Mouse (Mus musculus) NIH3T3 (cell line): ENCODE results near the gene Qtrt1.
"Not testable (repeated sequence)": the region's sequence is repeated elsewhere in the genome, so short reads cannot be mapped to it uniquely, and the experiment has no call there.

ENCODE experiments used
- DNase-seq: peaks from one replicate; pipeline ENCODE4 v3.0.0-alpha.2; 2012; ENCODE audit warnings: low read depth

The Qtrt1 gene

GRCm38 (mm10) chr9:21451391-21451790 is 39.8 kb downstream of the Qtrt1 start:
- DNase-seq: no peak

- DNase-seq: no peak
Observed at GRCm38 (mm10) chr9:21451870-21452269, 40.2 kb downstream of the Qtrt1 start.

GRCm38 (mm10) chr9:21453003-21453402 is 41.4 kb downstream of the Qtrt1 start:
- DNase-seq: peak; percentile 36

GRCm38 (mm10) chr9:21453459-21453858 is 41.8 kb downstream of the Qtrt1 start:
- DNase-seq: no peak

- DNase-seq: no peak
Observed at GRCm38 (mm10) chr9:21454556-21454955, 42.9 kb downstream of the Qtrt1 start.

GRCm38 (mm10) chr9:21455103-21455770 is 43.6 kb downstream of the Qtrt1 start:
- DNase-seq: no peak

GRCm38 (mm10) chr9:21456246-21456929 is 44.8 kb downstream of the Qtrt1 start:
- DNase-seq: no peak

GRCm38 (mm10) chr9:21456930-21457634 is 45.4 kb downstream of the Qtrt1 start:
- DNase-seq: no peak

- no peak for DNase-seq
Observed at GRCm38 (mm10) chr9:21458821-21459220, 47.2 kb downstream of the Qtrt1 start.

GRCm38 (mm10) chr9:21460400-21460940 is 48.8 kb downstream of the Qtrt1 start:
- DNase-seq: no peak

GRCm38 (mm10) chr9:21463138-21463590 is 51.5 kb downstream of the Qtrt1 start:
- peak; percentile 28 for DNase-seq

- peak; percentile 52 for DNase-seq
Observed at GRCm38 (mm10) chr9:21463766-21464564, 52.3 kb downstream of the Qtrt1 start.

- DNase-seq: not testable (repeated sequence)
Observed at GRCm38 (mm10) chr9:21464565-21464928, 52.9 kb downstream of the Qtrt1 start.

- DNase-seq: peak; percentile 69
Observed at GRCm38 (mm10) chr9:21469032-21470024, 57.7 kb downstream of the Qtrt1 start.
